Mouse (Mus musculus): ENCODE measurements around the gene Lepr.
"Not testable (repeated sequence)": the region's sequence is repeated elsewhere in the genome, so short reads cannot be mapped to it uniquely, and the experiment has no call there.

The Lepr gene

DNA sequence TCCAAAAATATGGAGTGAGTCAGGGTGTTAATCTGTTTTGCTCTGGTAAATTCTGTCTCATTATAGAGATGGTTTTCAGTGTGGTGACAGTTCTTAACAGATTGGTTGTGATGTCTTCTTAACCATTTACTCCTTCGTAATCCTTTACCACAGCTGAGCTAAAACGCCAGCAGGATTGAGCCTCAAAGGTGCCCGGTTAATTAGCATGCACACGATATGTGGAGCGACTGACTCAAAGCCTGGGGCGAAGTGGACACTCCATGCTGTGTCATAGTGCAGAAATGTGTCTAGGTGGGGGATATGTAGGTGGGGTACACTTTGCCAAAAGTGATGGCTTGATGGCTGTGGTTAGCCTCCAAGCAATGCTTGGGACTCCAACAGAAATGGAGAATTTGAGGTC is 1.4 kb upstream of the Lepr start:
- DNase-seq (ENCODE audit: low spot score in 2 of 2): no peak

DNA sequence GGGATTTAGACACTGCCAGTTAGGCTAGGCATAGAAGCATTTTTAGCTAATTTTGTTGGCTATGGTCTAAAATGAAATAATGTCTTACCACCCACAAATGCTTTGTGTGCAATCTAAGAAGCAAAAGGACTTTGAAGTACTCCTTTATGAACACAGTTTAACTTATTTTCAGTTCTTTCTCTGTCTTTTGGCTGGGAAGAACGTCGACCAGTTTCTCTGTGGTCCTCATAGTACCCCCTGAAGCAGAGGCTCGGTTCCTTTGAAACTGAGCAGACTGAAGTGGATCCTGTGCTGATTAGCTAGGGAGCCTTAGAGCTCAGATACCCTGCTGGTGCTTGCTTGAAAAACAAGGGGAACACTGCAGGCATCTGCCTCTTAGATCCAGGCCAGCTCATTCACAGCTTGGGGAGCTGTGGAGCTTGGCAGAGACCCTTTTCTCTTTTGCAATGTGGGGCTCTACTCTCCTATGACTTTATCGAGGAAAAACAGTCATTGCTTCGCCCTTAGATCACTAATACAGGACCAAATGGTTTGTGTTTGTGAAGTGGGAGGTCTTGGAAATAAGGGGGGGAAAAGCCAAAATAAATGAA is 1.9 kb downstream of the Lepr start:
- DNase-seq (ENCODE audit: low spot score in 2 of 2): no peak

- DNase-seq (ENCODE audit: low spot score in 2 of 2): no peak
Measured at GRCm38 (mm10) chr4:101721705-101722104, 4.5 kb downstream of the Lepr start.

- no peak for DNase-seq (ENCODE audit: low spot score in 2 of 2)
Measured at GRCm38 (mm10) chr4:101741973-101742372, 24.8 kb downstream of the Lepr start.

- DNase-seq (ENCODE audit: low spot score in 2 of 2): no peak
Measured at GRCm38 (mm10) chr4:101745534-101745933, 28.3 kb downstream of the Lepr start.

GRCm38 (mm10) chr4:101760490-101760889 is 43.3 kb downstream of the Lepr start:
- no peak for DNase-seq (ENCODE audit: low spot score in 2 of 2)

DNA sequence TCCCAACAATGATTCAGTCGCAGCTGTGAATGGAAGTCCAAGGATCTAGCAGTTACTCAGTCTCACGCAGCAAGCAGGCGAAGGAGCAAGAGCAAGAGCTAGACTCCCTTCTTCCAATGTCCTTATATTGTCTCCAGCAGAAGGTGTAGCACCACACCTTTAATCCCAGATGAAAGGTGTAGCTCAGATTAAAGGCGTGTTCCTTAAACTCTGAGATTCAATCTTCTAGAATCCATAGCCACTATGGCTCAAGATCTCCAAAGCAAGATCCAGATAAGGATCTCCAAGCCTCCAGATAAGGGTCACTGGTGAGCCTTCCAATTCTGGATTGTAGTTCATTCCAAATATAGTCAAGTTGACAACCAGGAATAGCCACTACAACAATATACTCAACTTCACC is 126.7 kb downstream of the Lepr start, which contains the start of gene B020004J07Rik:
B020004J07Rik (minus strand) TSS at position 101 of the 400 bp plus-strand sequence.
- not testable (repeated sequence) for DNase-seq (ENCODE audit: low spot score in 2 of 2)

DNA sequence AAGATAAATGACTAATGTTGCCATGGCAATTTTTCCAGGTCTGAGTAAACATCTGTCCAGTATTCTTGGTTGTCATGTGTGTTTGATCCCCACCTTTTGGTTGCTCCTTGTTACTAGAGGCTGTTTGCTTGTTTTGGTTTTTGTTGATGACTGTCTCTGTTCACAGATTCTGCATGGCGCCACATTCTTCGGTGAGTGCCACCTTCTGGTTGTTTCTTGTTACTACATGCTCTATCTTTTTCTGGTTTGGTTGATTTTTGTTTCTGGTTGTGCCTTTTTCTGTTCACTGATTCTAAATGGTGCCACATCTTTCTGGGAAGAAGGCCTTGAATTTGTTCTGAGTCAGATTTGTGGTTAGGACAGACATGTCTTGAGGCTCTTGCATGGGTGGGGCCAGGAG is 133.7 kb downstream of the Lepr start:
- no peak for DNase-seq (ENCODE audit: low spot score in 2 of 2)

GRCm38 (mm10) chr4:101860873-101861272 is 143.7 kb downstream of the Lepr start:
- DNase-seq (ENCODE audit: low spot score in 2 of 2): peak; percentile 15 to 64

GRCm38 (mm10) chr4:101862289-101862688 is 145.1 kb downstream of the Lepr start:
- DNase-seq (ENCODE audit: low spot score in 2 of 2): no peak

Data from frontal cortex, postnatal 36 days (tissue).